Mouse (Mus musculus) CH12.LX (cell line): ENCODE results near the gene Sufu. TPM values are rescaled to one million over a fixed set of nuclear protein-coding genes. Genes with fewer than 3 reads are reported as not detected.

Source experiments
- DNase-seq: peaks from one replicate; pipeline ENCODE4 v3.0.0-alpha.2; 2013; ENCODE audit errors: extremely low read depth
- H3K27ac ChIP-seq: 2 replicates; pipeline ENCODE4 v1.5.1; 2012; ENCODE audit warnings: low read depth, mild to moderate bottlenecking, control low read depth, moderate library complexity; ENCODE audit not compliant: insufficient read depth
- H3K27me3 ChIP-seq: replicated peaks from 2 replicates; pipeline ENCODE3; 2012; ENCODE audit warnings: inconsistent platforms
- H3K36me3 ChIP-seq, 2 experiments: replicated peaks in 1 of 2; 2 replicates each; pipeline versions ENCODE3 to v1.6.1; 2012; ENCODE audit warnings: inconsistent platforms in 1 of 2, low read length in 1 of 2, mild to moderate bottlenecking in 1 of 2, mixed read lengths in 1 of 2, moderate library complexity in 1 of 2; ENCODE audit not compliant: control insufficient read depth in 1 of 2, insufficient read depth in 1 of 2
- H3K4me1 ChIP-seq, 2 experiments: 2 replicates each; pipeline ENCODE4 v1.6.1; 2012; ENCODE audit warnings: inconsistent platforms in 1 of 2, moderate library complexity in 1 of 2; ENCODE audit not compliant: insufficient read depth in 2 of 2, control insufficient read depth in 1 of 2
- H3K4me2 ChIP-seq: 2 replicates; pipeline ENCODE4 v1.6.1; 2012; ENCODE audit warnings: low read depth, mild to moderate bottlenecking, control low read depth; ENCODE audit not compliant: poor library complexity, insufficient read depth, severe bottlenecking
- H3K4me3 ChIP-seq, 3 experiments: fragments of 150-350 bp in 1 of 3; sonication (generic) in 1 of 3; replicated peaks in 1 of 3; 2 replicates each; pipeline versions ENCODE3 to v1.5.1; 2011 to 2012; ENCODE audit warnings: low read depth in 2 of 3, low read length in 2 of 3, mild to moderate bottlenecking in 2 of 3, moderate library complexity in 2 of 3, control low read depth in 1 of 3, improper control_type of control experiment in 1 of 3, inconsistent platforms in 1 of 3, mixed read lengths in 1 of 3; ENCODE audit not compliant: poor library complexity in 1 of 3
- H3K79me2 ChIP-seq: replicated peaks from 2 replicates; pipeline ENCODE4 v1.6.1; 2012; ENCODE audit warnings: mild to moderate bottlenecking, moderate library complexity; ENCODE audit not compliant: control insufficient read depth, poor library complexity, insufficient read depth, severe bottlenecking; ENCODE audit errors: extremely low read depth
- H3K9ac ChIP-seq: 2 replicates; pipeline ENCODE4 v1.6.1; 2012; ENCODE audit warnings: low read depth, mild to moderate bottlenecking, control low read depth, moderate library complexity; ENCODE audit not compliant: insufficient read depth
- H3K9me3 ChIP-seq: replicated peaks from 2 replicates; pipeline ENCODE3; 2012; ENCODE audit warnings: low read length, inconsistent platforms, mixed read lengths
- BHLHE40 ChIP-seq: IDR thresholded peaks from 2 replicates; pipeline ENCODE4 v1.6.1; 2011; ENCODE audit warnings: mild to moderate bottlenecking, low read depth, low read length, improper control_type of control experiment
- ELF1 ChIP-seq: IDR thresholded peaks from 2 replicates; pipeline ENCODE4 v1.6.1; 2014; ENCODE audit warnings: low read depth, mild to moderate bottlenecking, inconsistent platforms, low read length, improper control_type of control experiment
- EP300 ChIP-seq: IDR thresholded peaks from 2 replicates; pipeline ENCODE4 v1.6.1; 2011; ENCODE audit warnings: low read length, improper control_type of control experiment
- HCFC1 ChIP-seq: IDR thresholded peaks from 2 replicates; pipeline ENCODE4 v1.6.1; 2012; ENCODE audit warnings: low read depth, mild to moderate bottlenecking, inconsistent platforms, low read length, improper control_type of control experiment
- IRF4 ChIP-seq: IDR thresholded peaks from 2 replicates; pipeline ENCODE4 v1.6.1; 2014; ENCODE audit warnings: low read depth, mild to moderate bottlenecking, inconsistent platforms, low read length, improper control_type of control experiment
- JUN ChIP-seq: IDR thresholded peaks from 2 replicates; pipeline ENCODE4 v1.6.1; 2011; ENCODE audit warnings: low read depth, mild to moderate bottlenecking, low read length, improper control_type of control experiment, moderate library complexity; ENCODE audit not compliant: insufficient read depth
- KAT2A ChIP-seq: IDR thresholded peaks from 2 replicates; pipeline ENCODE4 v1.6.1; 2012; ENCODE audit warnings: low read length, improper control_type of control experiment, inconsistent platforms; ENCODE audit not compliant: insufficient replicate concordance
- MAZ ChIP-seq: IDR thresholded peaks from 2 replicates; pipeline ENCODE4 v1.6.1; 2012; ENCODE audit warnings: low read depth, mild to moderate bottlenecking, inconsistent platforms, low read length, improper control_type of control experiment, moderate library complexity
- MEF2A ChIP-seq: IDR thresholded peaks from 2 replicates; pipeline ENCODE4 v1.6.1; 2014; ENCODE audit warnings: low read depth, mild to moderate bottlenecking, inconsistent platforms, low read length, improper control_type of control experiment, borderline replicate concordance
- MYC ChIP-seq: IDR thresholded peaks from 2 replicates; pipeline ENCODE4 v1.6.1; 2011; ENCODE audit warnings: low read depth, mild to moderate bottlenecking, improper control_type of control experiment, low read length
- NELFE ChIP-seq: IDR thresholded peaks from 2 replicates; pipeline ENCODE4 v1.6.1; 2011; ENCODE audit warnings: low read depth, low read length, improper control_type of control experiment
- NRF1 ChIP-seq: IDR thresholded peaks from 2 replicates; pipeline ENCODE4 v1.6.1; 2014; ENCODE audit warnings: low read depth, mild to moderate bottlenecking, inconsistent platforms, low read length, improper control_type of control experiment, moderate library complexity
- PAX5 ChIP-seq: IDR thresholded peaks from 2 replicates; pipeline ENCODE4 v1.6.1; 2012; ENCODE audit warnings: low read length, inconsistent platforms, mixed read lengths
- POLR2A ChIP-seq: IDR thresholded peaks from 2 replicates; pipeline ENCODE4 v1.6.1; 2011; ENCODE audit warnings: low read depth, mild to moderate bottlenecking, improper control_type of control experiment, low read length
- POLR2AphosphoS2 ChIP-seq: IDR thresholded peaks from 2 replicates; pipeline ENCODE4 v1.6.1; 2011; ENCODE audit warnings: low read depth, low read length, improper control_type of control experiment
- RAD21 ChIP-seq: IDR thresholded peaks from 2 replicates; pipeline ENCODE4 v1.6.1; 2011; ENCODE audit warnings: low read depth, mild to moderate bottlenecking, low read length, improper control_type of control experiment, moderate library complexity
- SIN3A ChIP-seq: IDR thresholded peaks from 2 replicates; pipeline ENCODE4 v1.6.1; 2012; ENCODE audit warnings: low read length, improper control_type of control experiment, inconsistent platforms
- SMC3 ChIP-seq: IDR thresholded peaks from 2 replicates; pipeline ENCODE4 v1.6.1; 2011; ENCODE audit warnings: low read depth, low read length, improper control_type of control experiment
- TBP ChIP-seq: conservative IDR thresholded peaks from 2 replicates; pipeline ENCODE4 v1.6.1; 2011; ENCODE audit warnings: low read depth, low read length, improper control_type of control experiment
- TCF12 ChIP-seq: IDR thresholded peaks from 2 replicates; pipeline ENCODE4 v1.6.1; 2014; ENCODE audit warnings: low read depth, mild to moderate bottlenecking, inconsistent platforms, low read length, improper control_type of control experiment
- UBTF ChIP-seq: IDR thresholded peaks from 2 replicates; pipeline ENCODE4 v1.6.1; 2012; ENCODE audit warnings: low read depth, mild to moderate bottlenecking, inconsistent platforms, low read length, improper control_type of control experiment, moderate library complexity
- ZC3H11A ChIP-seq: IDR thresholded peaks from 2 replicates; pipeline ENCODE4 v1.6.1; 2012; ENCODE audit warnings: low read depth, mild to moderate bottlenecking, inconsistent platforms, low read length, improper control_type of control experiment
- ZMIZ1 ChIP-seq: IDR thresholded peaks from 2 replicates; pipeline ENCODE4 v1.6.1; 2012; ENCODE audit warnings: low read depth, mild to moderate bottlenecking, inconsistent platforms, low read length, improper control_type of control experiment
- ZNF384 ChIP-seq: IDR thresholded peaks from 2 replicates; pipeline ENCODE4 v1.6.1; 2012; ENCODE audit warnings: low read depth, low read length, improper control_type of control experiment, inconsistent platforms
- dilution Hi-C: fragments of 300-500 bp; cut with MboI; formaldehyde crosslinking; loops from 2 replicates; pipeline ENCODE4 v1.14.3; 2020; ENCODE audit warnings: low sequenced_read_pairs; ENCODE audit not compliant: extremely low pct_unique_long_range_greater_than_20kb, extremely low pct_ligation_motif_present
- in situ Hi-C: fragments of 300-500 bp; cut with MboI; formaldehyde crosslinking; loops from 3 replicates; pipeline ENCODE4 v1.14.3; 2019; ENCODE audit warnings: low sequenced_read_pairs, low pct_ligation_motif_present, low pct_unique_long_range_greater_than_20kb, mixed read lengths
- polyA plus RNA-seq: library from polyadenylated mRNA; unstranded; fragments of >175 nt; gene quantifications from 2 replicates; pipeline ENCODE4 v1.2.1, GENCODE M21; 2012; ENCODE audit warnings: low read depth; ENCODE audit not compliant: insufficient read length
- total RNA-seq, 2 experiments: library from RNA; depleted of rRNA; stranded (reverse); fragments of 300-350 nt in 1 of 2; fragments of >200 nt in 1 of 2; gene quantifications; 2 replicates each; pipeline ENCODE4 v1.2.3; 2012 to 2014

Gene Sufu
- total and polyA plus RNA-seq, 3 experiments = 3.6 to 22.6 (median 9.8) TPM

DNA sequence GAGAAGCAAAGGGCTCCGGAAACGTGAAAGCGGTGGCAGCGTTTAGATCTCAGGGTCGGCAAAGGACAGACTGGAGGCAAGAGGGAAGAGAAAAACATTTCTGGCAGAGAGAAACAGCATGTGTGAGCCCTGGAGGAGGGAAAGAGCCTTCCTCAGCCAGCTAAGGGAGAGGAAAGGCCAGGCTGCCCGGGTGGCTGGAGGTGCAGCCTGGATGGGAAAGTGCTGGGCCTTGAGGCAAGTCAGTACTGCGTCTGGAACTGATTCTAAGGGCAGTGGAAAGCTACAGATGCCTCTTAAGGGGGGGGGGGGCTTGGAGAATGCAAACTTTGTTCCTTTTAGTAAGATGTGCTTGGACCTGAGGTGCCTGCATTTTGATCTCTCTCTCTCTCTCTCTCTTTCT, 37.0 kb downstream of the Sufu start:
- Histone ChIP-seq H3K27ac (no peak overlapping the region), H3K36me3 (peaks cover 3 to 64% of the 10 kb centered on the region in 2 experiments), H3K4me2 (no peak overlapping the region), H3K9ac (no peak overlapping the region), H3K79me2 (no peaks in the 10 kb centered on the region), H3K9me3 (no peaks in the 10 kb centered on the region), H3K27me3 (no peaks in the 10 kb centered on the region), H3K4me3 (no peak overlapping the region), H3K4me1 (no peaks in the 10 kb centered on the region)
- no peak for DNase-seq
- in situ Hi-C loops = no loop called here
- no peak for TF ChIP-seq PAX5
- no peak for TF ChIP-seq MEF2A
- TF ChIP-seq MAZ = no peak
- no peak for TF ChIP-seq NRF1
- TF ChIP-seq MYC = no peak
- TF ChIP-seq HCFC1 = no peak
- TF ChIP-seq SMC3 = no peak
- TF ChIP-seq TBP = no peak
- no peak for TF ChIP-seq ZC3H11A
- no peak for TF ChIP-seq EP300
- no peak for TF ChIP-seq IRF4
- TF ChIP-seq RAD21 = no peak
- no peak for TF ChIP-seq NELFE
- no peak for TF ChIP-seq ZNF384
- no peak for TF ChIP-seq UBTF
- TF ChIP-seq SIN3A = no peak
- dilution Hi-C loops = no loop called here

DNA sequence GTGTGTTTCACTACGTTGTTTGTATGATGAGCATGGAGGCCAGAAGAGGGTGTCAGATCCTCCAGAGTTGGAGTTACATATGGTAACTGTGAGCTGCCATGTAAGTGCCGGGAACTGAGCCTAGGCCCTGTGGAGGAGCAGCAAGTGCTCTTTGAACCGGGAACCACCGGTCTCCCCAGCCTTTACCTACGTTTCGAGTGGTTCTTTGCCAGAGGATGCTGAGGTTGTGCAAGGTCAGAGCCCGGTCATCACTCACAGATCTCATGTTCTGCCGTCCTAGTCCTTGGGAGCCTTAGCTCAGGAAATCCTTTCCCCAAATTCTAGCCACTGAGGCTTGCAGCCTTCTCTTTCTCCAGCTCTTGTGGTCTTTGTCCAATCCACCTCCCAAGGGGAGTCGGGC, 37.5 kb downstream of the Sufu start:
- TF ChIP-seq SMC3 (no peak), UBTF (no peak), NRF1 (no peak), MEF2A (no peak), BHLHE40 (no peak), ZMIZ1 (no peak), JUN (no peak), POLR2AphosphoS2 (no peak), TCF12 (no peak), KAT2A (no peak), POLR2A (no peak), ELF1 (no peak), PAX5 (no peak), EP300 (no peak), HCFC1 (no peak)
- H3K4me1 ChIP-seq = no peaks in the 10 kb centered on the region
- no peaks in the 10 kb centered on the region for H3K9me3 ChIP-seq
- H3K9ac ChIP-seq = no peak overlapping the region
- dilution Hi-C loops = no loop called here
- in situ Hi-C loops = no loop called here
- H3K27me3 ChIP-seq = no peaks in the 10 kb centered on the region
- no peak overlapping the region for H3K27ac ChIP-seq
- DNase-seq = no peak
- H3K36me3 ChIP-seq = peaks cover 3 to 69% of the 10 kb centered on the region in 2 experiments
- H3K79me2 ChIP-seq = no peaks in the 10 kb centered on the region
- no peak overlapping the region for H3K4me3 ChIP-seq
- no peak overlapping the region for H3K4me2 ChIP-seq
